Mouse (Mus musculus): Measurements from ENCODE around the gene Maml2.

Gene Maml2

DNA sequence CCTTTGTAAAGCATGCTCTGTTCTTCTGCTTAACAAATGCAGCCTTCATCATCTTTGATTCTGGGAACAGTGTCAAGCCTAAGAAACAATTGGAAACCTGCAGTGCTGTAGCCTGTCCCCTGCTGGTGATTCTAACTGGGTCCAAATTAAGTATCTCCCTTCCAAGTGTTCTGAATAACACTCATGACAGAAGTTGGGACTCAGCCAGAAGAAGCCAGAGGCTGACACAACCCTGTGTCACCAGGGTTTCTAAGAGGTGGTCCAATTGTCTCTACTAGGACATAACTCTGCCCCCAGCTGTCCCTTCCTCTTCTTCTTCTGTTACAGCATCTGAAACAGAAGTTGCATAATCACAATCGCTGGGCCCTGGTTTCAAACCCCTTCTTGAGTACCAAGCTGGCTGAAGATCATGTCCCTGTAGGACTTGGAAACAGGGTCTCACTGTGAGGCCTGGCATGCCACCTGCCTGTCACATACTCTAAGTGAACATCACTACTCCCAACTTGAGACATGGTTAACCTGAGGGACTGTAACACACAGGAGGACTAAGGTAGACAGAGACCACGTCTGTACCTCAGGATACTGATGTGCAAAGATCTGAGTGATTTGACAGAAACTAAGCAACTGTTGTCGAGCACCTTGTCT is 373.5 kb downstream of the Maml2 start:
- DNase-seq (ENCODE audit: inconsistent ontology term): peak; percentile 86

DNA sequence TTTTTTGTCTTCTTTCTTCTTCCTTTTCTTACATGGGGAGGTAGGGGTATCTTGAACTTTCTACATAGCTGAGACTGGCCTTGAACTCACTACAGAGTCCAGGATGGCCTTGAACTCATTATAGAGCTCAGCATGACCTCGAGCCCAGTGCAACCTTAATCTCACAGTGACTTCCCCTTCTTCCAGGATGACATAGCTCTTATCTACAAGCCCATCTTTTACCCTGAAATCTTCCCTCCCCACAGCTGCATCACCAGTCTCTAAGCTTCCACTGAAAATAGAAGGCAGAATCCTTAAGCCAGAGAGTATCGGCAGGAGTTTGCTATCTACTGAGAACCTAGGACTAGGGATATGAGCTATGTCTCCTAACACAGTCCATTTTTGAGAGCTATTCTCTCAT is 375.5 kb downstream of the Maml2 start:
- no peak for DNase-seq (ENCODE audit: inconsistent ontology term)

DNA sequence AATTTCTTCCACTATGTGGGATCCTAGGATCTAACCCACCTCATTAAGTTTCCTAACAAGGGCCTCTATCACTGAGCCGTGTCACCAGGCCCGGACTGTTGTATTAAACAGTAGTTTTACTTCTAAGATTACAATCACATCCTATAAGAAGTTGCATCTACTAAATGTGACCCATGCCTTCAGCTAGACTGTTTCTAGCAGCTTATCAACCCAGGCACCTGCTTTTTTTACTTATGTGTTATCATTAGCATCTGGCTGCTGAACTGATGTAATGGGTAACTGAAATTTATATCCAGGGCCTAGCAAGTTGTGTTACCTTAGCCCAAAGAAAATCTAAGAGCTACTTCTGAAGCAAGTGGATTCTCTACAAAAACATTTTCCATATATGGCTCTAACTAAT is 380.3 kb downstream of the Maml2 start:
- DNase-seq (ENCODE audit: inconsistent ontology term): no peak

DNA sequence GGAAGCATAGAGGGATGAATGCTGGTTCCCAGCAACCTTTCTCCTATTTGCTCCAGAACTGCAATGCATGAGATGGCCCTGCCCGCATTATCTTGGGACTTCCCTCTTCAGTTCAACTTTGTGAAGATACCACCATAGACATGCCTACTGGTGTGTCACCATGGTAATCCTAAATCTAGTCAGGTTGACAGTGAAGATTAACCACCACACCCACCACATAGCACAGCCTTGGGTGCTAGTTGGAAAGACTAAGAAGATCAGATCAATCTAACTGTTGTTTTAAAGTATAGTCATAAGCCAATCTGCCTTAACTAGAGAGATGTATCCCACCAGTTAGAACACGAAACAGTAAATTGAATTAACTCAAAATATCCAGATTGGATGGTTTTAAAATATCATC is 381.9 kb downstream of the Maml2 start:
- DNase-seq (ENCODE audit: inconsistent ontology term): no peak

DNA sequence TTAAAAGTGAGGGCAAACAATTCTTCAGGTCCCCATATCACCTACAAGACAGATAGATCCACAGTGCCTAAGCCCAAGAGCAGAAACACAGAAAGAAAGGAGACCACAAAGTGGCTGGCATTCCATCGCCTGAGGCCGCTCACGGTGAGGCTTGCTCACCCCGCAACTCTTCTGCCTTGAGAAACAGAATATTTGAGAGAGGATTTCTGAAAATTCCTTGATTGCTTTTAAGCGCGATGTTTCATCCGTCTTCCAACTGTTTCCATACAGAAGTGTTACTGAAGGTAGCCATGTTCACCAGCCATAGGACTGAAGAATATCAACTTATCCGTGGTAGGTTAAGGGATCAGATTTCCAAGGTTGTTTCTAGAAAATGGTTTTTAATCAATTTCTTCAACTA is 383.4 kb downstream of the Maml2 start:
- DNase-seq (ENCODE audit: inconsistent ontology term): peak; percentile 73

DNA sequence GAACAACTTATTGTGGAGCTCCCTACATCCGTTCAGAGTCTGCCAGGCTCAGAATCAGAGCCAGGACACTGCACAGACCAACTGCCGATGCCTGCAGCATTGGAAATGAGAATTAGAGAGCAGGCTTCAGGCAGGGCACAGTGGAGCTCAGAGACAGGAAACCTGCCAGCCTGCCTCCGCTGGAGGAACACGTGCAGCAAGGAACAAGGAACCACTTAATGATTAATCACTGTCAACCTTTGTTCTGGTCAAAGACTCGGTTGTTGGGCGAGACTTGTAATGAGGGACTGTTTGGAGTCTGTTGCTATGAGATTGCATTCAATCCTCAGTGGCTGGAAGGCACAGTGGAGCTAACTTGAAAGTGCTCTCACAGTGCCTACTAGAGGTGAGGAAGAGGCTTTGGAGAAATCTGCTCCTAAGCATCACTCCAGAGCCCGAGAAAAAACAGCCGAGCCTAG is 383.9 kb downstream of the Maml2 start:
- peak; percentile 86 for DNase-seq (ENCODE audit: inconsistent ontology term)

DNA sequence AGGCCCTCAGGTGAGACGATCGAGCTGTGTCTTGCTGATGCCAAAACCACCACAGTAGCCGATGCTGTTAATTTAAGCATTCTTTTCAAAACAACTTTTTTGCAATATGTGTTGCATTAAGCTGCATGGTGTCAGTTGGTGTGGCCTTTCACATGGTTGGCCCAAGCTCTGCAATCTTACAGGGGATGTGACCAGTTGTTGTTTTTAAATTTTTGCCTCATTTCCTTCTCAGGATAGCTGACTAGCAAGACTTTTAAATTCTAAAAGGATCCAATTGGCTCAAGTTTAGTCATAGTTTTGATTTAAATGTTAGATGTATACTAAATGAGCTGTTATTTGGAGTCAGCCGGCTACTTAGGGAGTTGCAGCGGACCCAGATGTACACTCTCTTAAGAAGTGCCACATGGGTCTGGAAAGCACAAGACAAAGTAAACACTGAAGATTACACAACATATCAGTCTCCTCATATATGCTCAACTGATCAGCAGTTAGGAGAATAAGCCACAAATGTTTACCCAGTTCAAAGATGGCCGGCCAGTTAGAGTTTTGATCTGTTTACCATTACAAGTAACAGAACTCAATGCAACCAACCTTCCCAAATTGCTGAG is 386.7 kb downstream of the Maml2 start:
- no peak for DNase-seq (ENCODE audit: inconsistent ontology term)

DNA sequence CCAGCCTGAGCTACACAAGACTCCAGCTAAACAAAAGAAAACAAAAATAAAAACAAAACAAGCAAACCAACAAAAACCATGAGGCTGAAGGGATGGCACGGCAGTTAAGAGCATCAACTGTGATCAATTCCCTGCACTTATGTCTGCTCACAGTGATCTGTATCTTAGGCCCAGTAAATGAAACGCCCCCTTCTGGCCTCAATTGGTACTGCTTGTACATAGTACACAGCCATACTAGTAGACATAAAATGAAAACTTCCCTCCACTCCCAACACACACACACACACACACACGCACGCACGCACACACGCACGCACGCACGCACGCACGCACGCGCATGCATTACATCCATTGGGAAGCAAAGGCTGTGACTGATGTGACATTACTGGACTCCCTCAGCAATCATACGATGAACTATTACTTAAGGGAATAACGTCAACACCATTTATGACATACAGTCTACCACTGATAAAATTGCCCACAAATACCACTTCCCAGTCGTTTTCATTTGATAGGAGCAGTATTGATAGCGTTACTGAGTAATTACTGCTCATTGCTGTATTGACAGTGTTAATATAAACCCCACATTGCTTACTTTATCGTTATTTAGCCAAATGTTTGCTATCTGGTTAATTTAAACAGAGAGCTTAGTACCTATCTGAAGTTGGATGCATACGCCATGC is 389.4 kb downstream of the Maml2 start:
- no peak for DNase-seq (ENCODE audit: inconsistent ontology term)

DNA sequence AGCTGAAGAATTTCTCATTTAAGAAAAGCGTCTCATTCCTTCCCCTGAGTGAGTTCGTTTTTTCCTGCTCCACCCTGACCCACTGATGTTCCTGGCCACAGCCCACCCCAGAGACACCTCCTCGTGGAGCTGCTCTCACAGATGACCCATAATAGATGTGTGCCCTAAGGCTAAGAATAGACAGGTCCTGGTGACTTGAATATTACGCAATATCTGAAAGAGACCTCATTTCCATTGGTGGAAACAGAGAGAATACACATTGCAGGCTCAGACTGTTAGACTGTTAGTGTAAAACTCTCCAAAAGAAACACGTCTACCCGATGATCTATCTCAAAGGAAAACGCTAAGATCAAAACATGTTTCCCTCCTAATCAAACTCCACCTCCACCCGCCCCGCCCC is 391.2 kb downstream of the Maml2 start:
- DNase-seq (ENCODE audit: inconsistent ontology term): no peak

DNA sequence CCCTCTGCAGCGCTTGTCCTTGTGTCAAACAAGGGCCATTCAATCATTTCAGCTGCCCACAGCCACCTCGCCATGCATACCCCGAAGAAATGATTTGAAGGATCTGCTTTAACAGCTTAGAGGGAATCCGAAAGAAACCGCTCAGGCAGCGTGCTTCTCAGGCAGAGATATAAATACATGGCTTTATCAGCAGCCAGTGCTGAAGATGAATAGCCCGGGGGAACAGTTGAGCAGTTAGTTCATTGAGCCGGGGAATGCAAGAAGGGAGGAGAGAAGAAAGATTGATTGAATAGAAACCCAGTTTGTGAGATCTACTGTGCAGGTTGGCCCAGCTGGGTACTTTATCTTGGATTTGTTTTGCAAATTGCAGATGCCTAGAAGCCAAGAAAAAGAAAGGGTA is 392.6 kb downstream of the Maml2 start:
- no peak for DNase-seq (ENCODE audit: inconsistent ontology term)

DNA sequence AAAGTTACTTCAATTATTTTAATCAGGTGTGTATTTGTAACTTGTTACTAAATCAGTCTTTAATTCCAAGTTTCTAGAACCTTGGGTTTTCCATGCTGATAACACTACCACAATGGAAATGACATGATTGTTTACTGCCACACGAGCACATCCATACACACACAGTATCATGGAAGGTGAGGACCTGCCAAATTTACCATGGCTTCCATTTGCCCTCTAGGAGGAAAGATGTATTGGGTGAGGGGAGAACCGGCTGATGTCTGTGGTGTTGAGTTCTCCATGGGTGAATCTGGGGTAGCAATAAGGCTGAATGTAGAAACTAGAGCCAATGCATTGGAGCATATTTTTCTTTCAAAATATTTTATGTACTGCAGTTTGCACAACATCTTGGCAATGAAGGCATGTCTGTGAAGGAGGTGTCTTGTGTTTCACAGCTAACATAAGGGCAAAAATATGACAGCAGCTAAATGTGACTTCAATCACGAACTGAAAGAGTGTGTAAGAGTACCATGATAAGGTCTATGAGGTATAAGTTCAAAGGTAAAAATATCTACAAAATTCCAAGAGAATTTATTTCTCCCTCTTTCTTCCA is 396.0 kb downstream of the Maml2 start:
- no peak for DNase-seq (ENCODE audit: inconsistent ontology term)

DNA sequence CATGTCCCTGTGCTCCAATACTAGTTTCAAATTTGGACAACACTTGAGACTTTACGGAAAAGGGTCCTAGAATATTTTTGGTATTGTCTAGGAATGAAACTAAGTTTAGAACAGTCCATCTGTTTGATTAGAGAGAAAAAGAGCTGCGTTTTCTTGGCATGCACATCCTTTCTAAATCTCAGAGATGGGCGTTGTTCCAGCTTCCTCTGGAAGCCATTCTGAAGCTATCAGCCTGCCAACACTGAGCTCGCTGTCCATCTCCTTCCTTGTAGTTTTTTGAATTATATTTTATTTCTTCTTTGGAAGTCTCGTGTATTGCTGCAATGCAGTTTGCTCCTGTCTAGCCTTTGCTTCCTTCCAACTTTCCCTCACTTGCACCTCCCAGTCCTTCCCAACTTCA is 396.5 kb downstream of the Maml2 start:
- DNase-seq (ENCODE audit: inconsistent ontology term): peak; percentile 48

DNA sequence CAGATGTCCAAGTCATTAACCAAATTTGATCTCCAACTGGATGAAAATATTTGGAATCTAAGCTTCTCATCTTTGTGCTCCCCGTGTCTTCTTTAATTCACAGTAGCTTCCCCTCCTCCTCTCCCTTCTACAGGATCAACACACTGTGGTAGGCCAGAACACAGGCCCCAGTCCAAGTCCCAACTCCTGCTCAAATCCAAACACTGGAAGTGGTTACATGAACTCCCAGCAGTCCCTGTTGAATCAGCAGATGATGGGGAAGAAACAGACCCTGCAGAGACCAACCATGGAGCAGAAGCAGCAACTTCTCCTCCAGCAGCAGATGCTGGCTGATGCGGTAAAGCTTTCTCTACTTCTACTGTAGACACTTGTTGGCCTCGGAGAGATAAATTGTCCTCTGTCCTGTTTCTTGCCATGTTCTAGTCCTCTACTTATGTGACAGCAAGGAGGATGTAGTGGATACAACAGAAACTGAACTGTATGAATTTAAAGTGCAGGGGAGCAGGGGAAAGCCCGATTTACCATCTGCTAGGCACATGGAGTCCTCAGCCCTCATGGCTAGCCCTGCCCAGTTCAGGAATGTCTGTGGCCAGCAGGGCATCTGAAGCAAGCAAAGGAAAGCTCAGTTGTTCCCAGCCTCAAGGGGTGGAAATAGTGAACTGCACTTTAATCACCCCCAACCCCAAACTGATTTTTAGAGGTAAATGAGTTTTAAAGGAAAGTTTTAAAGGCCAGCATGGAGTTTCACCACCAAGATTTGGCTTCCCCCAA is 399.5 kb downstream of the Maml2 start:
- DNase-seq (ENCODE audit: inconsistent ontology term): peak; percentile 33

DNA sequence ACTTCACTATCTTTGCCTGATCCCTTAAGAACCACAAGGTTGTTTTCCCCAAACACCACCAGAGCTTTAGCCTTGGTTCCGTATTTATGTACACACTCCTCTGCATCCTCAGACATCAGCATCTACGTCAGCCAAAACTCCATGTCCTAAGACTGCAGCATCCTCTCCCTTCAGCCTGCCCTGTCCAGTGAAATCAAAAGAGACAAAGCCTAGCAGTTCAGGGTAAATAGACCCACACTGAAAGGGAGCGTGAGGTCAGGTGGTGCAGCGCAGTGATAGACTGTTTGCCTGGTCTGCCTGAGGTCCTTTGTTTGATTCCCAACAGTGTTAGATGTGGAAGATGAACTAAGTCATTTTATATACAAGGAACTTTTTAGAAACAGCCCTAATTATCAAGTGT is 400.1 kb downstream of the Maml2 start:
- DNase-seq (ENCODE audit: inconsistent ontology term): no peak

DNA sequence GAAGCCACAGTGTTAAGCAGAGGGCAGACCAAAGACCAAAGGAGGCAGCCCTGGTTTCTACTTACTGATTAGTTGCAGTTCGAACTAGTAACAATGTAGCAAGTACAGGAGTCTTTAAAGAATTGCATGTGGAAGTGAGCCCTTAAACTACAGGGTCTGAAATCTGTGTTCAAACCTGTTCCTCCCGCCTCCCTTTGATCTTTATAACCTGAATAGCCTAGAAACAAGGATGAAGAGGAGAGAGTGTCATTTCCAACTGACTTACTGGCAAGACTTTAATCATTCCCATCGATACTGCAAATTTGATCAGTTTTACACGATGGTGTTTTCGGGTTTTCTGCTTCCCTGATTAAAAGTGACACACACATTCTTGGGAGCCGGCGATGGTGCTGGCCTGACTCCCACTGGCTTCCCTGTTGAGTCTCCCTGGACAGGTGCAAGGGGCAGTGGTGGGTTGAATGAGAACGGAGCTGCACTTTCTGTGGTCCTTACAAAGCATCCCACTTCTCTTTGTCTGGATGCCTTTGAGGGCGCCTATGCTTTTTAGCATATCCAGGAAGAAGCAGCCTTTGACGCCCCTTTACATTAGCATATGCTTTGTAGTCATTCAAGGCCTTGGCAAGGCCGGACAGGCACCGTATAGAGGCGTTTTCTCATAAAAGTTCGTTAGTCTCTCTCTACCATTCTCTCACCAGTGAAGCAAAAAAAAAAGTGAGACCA is 401.5 kb downstream of the Maml2 start:
- DNase-seq (ENCODE audit: inconsistent ontology term): no peak

DNA sequence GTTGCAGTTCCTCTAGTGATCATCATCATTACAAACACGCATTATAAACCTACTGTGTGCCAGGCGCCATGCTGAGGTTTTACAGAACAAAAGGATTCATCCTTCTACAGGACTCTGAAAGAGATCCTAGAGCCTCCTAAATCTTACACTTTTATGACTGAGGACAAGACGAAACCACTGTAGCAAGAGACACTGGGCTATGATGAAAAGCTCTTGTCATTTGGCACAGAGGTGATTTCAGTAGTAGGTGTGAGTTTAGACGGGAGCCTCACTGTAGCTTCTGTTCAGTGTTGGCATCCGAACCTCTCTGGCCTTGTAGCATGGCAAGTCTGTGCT is 402.0 kb downstream of the Maml2 start:
- DNase-seq (ENCODE audit: inconsistent ontology term): no peak

DNA sequence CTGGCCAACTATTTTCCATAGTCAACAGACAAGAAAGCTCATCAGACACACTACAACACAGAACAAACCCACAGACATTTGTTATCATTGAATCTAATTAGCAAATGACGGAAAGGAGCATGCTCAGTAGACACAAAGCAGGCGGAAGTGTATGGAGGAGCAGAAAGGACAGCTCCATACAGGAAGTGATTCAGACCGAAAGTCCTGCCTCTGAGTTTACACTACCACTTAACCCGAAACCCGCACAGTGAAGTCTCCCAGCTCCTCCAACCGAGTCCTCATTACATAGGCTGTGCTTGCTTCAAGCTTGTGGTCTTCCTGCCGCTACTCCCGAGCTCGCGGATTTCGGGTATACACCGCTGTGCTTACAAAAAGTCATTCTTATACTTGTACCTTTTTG is 404.0 kb downstream of the Maml2 start:
- DNase-seq (ENCODE audit: inconsistent ontology term): no peak

DNA sequence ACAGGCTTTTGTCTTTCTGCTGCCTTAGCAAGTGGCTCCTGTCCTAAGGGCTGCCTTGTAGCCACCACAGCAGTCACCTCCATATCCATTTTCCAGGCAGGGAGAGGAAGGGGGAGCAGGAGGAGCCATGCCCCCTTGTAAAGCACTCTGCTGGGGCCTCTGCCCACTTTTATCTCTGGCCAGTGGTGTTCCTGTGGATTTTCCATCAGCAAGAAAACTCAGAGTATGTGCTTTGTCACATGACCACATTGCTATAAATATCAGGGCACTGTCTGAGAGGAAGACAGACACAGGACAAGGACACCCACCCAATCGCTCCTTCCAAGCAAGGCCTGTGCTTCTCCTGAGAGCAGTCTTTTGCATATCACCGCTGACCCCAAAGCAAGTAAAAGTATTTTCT is 405.3 kb downstream of the Maml2 start:
- no peak for DNase-seq (ENCODE audit: inconsistent ontology term)

DNA sequence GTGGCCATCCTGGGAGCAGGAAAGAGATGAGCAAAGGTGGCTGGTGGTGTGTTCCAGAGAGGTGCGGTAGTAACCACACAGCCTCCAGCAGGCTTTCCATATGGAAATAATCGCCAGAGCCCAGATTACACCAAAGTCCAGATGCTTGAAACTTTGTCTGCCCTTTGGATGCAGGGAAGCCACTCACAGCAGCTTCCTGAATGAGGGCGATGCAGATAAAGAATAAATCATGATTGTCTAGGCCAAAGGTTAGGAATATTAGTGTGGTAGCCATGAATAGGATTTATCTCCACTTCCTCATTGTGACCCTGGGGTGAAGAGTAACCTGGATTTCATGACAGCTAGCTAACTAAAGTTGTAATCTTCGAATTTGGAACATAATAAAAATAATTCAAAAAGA is 407.2 kb downstream of the Maml2 start:
- DNase-seq (ENCODE audit: inconsistent ontology term): no peak

DNA sequence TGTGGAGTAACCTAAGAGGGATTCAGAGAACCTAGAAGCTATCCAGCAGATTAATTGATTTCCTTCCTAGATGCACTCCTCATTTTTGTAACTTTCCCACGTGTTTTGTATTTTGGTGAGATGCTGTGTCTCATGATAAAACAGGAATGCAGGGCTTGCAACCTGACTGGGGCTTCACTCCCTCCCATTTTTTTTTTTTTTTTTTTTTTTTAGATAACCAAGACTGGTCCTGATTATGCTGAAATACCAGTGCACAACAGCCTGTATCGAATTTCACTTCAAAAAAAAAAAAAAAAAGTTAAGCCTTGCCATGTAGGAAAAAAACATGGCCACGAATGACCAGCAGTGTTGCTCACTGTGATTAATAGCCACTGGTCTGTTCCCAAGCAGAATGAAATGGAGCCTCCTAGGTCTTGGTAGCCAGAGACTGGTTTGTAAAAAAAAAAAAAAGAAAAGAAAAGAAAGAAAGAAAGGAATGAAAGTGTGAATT is 409.4 kb downstream of the Maml2 start:
- DNase-seq (ENCODE audit: inconsistent ontology term): no peak

DNA sequence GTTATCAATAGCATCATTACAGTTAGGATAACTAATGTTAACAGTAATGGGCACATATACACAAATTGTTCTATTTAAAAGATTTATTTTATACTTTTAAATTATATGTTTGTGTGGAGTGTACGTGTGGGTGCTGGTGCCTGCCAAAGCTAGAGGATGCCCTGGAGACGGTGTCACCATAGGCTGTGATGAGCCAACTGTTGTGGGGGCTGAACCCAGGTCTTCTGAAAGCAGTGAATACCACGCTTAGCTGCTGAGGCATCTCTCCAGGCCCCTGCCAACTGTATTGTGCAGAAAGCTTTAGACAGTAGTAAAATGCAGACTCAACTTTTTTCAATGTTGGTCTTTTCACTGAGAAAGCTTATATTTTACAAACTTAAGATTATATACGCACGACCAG is 411.7 kb downstream of the Maml2 start:
- DNase-seq (ENCODE audit: inconsistent ontology term): no peak
